Mouse (Mus musculus) midbrain, embryonic 14.5 days (tissue): ENCODE results near the gene Rad51b. TPM values are rescaled to one million over a fixed set of nuclear protein-coding genes. Genes with fewer than 3 reads are reported as not detected.

Experiments
- ATAC-seq: fragments of 200-750 bp; cut with Nextera tagmentation; 2 replicates; pipeline ENCODE4 v1.8.0; 2017; ENCODE audit warnings: moderate number of reproducible peaks, moderate library complexity; ENCODE audit not compliant: low FRiP score, low TSS enrichment
- DNase-seq: peaks from one replicate; pipeline ENCODE4 v3.0.0-alpha.2; 2015
- H3K27ac ChIP-seq: fragments of 300-500 bp; sonication (generic); replicated peaks from 2 replicates; pipeline ENCODE4 v1.5.1; 2014; ENCODE audit warnings: mild to moderate bottlenecking, low read depth, low read length, moderate library complexity
- H3K27me3 ChIP-seq: fragments of 300-500 bp; sonication (generic); 2 replicates; pipeline ENCODE4 v1.6.1; 2014; ENCODE audit warnings: low read length, control low read depth, mixed read lengths; ENCODE audit not compliant: control insufficient read depth, insufficient read depth
- H3K36me3 ChIP-seq: fragments of 300-500 bp; sonication (generic); 2 replicates; pipeline ENCODE4 v1.6.1; 2014; ENCODE audit warnings: low read length, control low read depth; ENCODE audit not compliant: control insufficient read depth, insufficient read depth
- H3K4me1 ChIP-seq: fragments of 300-500 bp; sonication (generic); 2 replicates; pipeline ENCODE4 v1.6.1; 2014; ENCODE audit warnings: mild to moderate bottlenecking, antibody characterized with exemption, low read length, control low read depth; ENCODE audit not compliant: control insufficient read depth, insufficient read depth
- H3K4me2 ChIP-seq: fragments of 300-500 bp; sonication (generic); 2 replicates; pipeline ENCODE4 v1.6.1; 2014; ENCODE audit warnings: mild to moderate bottlenecking, low read length, moderate library complexity
- H3K4me3 ChIP-seq: fragments of 300-500 bp; sonication (generic); replicated peaks from 2 replicates; pipeline ENCODE4 v1.5.1; 2014; ENCODE audit warnings: low read depth, low read length
- H3K9ac ChIP-seq: fragments of 300-500 bp; sonication (generic); replicated peaks from 2 replicates; pipeline ENCODE4 v1.6.1; 2014; ENCODE audit warnings: mild to moderate bottlenecking, low read length, moderate library complexity
- H3K9me3 ChIP-seq: fragments of 300-500 bp; sonication (generic); 2 replicates; pipeline ENCODE4 v1.6.1; 2016; ENCODE audit warnings: low read length, control low read depth, mixed read lengths; ENCODE audit not compliant: control insufficient read depth
- WGBS: fragments of 180-500 bp; shearing (Covaris S2); extraction: QIAGEN DNeasy Blood & Tissue Kit; methylation state at CpG from one replicate; pipeline ENCODE4 v1.1.7; 2014; 5-methylcytosine and 5-hydroxymethylcytosine counted together
- polyA plus RNA-seq: library from polyadenylated mRNA; unstranded; fragments of >200 nt; fragmentation: Nextera tagmentation; extraction: Ambion mirVana; gene quantifications from 2 replicates; pipeline ENCODE4 v1.2.1, GENCODE M21; 2014

Gene Rad51b
- 1.6 TPM in 2 replicates for polyA plus RNA-seq

DNA sequence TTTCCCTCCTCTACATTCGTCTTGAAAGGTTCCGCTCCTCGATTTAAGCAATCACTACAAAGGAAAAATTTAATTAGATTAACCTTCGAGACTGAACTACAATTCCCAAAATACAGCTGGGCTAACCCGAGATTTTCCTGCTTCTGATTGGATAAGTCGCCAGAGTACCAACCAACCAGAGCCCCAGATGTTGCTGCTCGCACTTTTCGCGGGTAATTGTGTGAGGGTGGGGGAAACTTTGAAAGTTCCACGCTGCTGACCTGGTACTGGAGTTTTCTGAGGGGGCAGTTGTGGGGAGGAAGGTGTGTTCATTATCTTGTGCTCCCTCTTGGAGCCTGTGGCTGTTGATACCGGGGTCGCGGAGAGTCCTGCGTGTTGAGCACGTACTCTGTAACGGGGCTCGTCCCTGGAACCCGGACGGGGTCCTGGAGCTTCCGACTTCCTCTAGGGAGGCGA is at the start of gene Rad51b:
TSS of gene Rad51b (plus strand) at position 162 of the 456 bp plus-strand sequence.
- Histone ChIP-seq H3K4me1 (peaks cover 9% of the 10 kb centered on the region), H3K4me3 (peak within 1 kb of the TSS; percentile 55), H3K9ac (peak within 1 kb of the TSS; percentile 60; the same call in 1 of the 2 replicates), H3K36me3 (0 out of 2 replicates have a peak, but pooled peaks cover 5% of the 10 kb centered on the region), H3K27ac (peak within 1 kb of the TSS; percentile 68), H3K4me2 (peak within 1 kb of the TSS; percentile 78), H3K9me3 (no peaks in the 10 kb centered on the region), H3K27me3 (no peaks in the 10 kb centered on the region)
- under 1% methylated on average over 21 of the region's 21 CpGs for WGBS
- peak; percentile 73 for ATAC-seq
- DNase-seq = peak; percentile 92

DNA sequence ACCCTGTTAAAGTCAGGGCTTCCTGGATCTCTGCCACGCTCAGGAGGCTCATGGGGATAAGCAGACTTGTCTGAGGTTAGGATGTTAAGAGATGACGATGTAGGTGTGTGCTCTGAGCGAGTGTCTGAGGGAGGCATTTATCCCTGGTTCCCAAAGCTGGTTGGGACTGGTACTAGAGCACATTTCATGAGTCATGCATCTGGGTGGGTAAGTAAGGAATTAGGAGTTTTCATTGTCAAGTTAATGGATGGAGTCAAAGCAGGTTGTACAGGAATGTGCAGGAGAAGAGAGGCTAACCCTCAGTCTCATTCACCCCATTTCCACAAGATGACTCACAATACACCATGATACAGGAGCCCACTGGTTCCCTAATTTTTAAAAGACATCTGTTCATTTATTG is 49.0 kb upstream of the Rad51b start:
- H3K27me3 ChIP-seq = no peaks in the 10 kb centered on the region
- DNase-seq (no peak), ATAC-seq (no peak)
- no peak overlapping the region for H3K27ac ChIP-seq
- no peak overlapping the region for H3K9ac ChIP-seq
- 86% methylated on average over 3 of the region's 3 CpGs for whole genome bisulfite sequencing
- peaks cover 95% of the 10 kb centered on the region for H3K36me3 ChIP-seq
- no peaks in the 10 kb centered on the region for H3K9me3 ChIP-seq
- H3K4me3 ChIP-seq = no peak overlapping the region
- no peaks in the 10 kb centered on the region for H3K4me1 ChIP-seq
- no peak overlapping the region for H3K4me2 ChIP-seq

GRCm38 (mm10) chr12:79253294-79254053 is 43.6 kb upstream of the Rad51b start:
- Histone ChIP-seq H3K9me3 (no peaks in the 10 kb centered on the region), H3K4me2 (no peak overlapping the region), H3K27ac (no peak overlapping the region), H3K36me3 (peaks cover 89% of the 10 kb centered on the region), H3K9ac (no peak overlapping the region), H3K4me3 (no peak overlapping the region), H3K27me3 (no peaks in the 10 kb centered on the region), H3K4me1 (no peaks in the 10 kb centered on the region)
- no peak for ATAC-seq
- WGBS = 92% methylated on average over 9 of the region's 9 CpGs
- DNase-seq = no peak

DNA sequence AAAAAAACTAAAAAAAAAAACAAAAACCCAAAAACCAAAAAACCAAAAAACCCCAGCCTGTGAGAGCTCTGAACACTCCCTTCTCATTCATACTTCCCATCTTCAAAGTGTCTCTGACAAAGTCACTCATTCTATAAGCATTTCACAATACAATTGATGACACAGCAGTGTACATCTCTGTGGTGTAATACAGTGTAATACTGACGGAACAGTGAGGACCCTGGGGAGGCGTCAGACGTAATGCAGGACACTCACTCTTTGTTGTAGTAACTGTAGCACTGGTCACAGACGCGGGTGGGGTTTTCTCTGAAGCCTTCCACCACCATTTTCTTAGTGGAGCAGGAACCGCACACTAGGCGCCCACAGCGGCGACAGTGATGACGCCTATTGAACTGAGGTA is 42.1 kb upstream of the Rad51b start:
- Histone ChIP-seq H3K9me3 (no peaks in the 10 kb centered on the region), H3K27me3 (no peaks in the 10 kb centered on the region), H3K4me2 (no peak overlapping the region), H3K4me3 (no peak overlapping the region), H3K4me1 (no peaks in the 10 kb centered on the region), H3K27ac (no peak overlapping the region), H3K9ac (no peak overlapping the region), H3K36me3 (peaks cover 81% of the 10 kb centered on the region)
- DNase-seq = no peak
- no peak for ATAC-seq
- WGBS = 93% methylated on average over 10 of the region's 10 CpGs

- no peaks in the 10 kb centered on the region for H3K4me1 ChIP-seq
- no peak overlapping the region for H3K9ac ChIP-seq
- H3K4me2 ChIP-seq = no peak overlapping the region
- DNase-seq (no peak), ATAC-seq (no peak)
- H3K36me3 ChIP-seq = peaks cover 76% of the 10 kb centered on the region
- H3K9me3 ChIP-seq = no peaks in the 10 kb centered on the region
- 91% methylated on average over 2 of the region's 2 CpGs for WGBS
- no peaks in the 10 kb centered on the region for H3K27me3 ChIP-seq
- H3K4me3 ChIP-seq = no peak overlapping the region
- no peak overlapping the region for H3K27ac ChIP-seq
Measured at GRCm38 (mm10) chr12:79260154-79260553, 36.9 kb upstream of the Rad51b start.

GRCm38 (mm10) chr12:79261035-79261434 is 36.0 kb upstream of the Rad51b start:
- Histone ChIP-seq H3K27me3 (no peaks in the 10 kb centered on the region), H3K9me3 (no peaks in the 10 kb centered on the region), H3K9ac (no peak overlapping the region), H3K4me1 (no peaks in the 10 kb centered on the region), H3K4me2 (no peak overlapping the region), H3K36me3 (peaks cover 80% of the 10 kb centered on the region), H3K4me3 (no peak overlapping the region), H3K27ac (no peak overlapping the region)
- ATAC-seq (no peak), DNase-seq (peak; percentile 69)
- 54% methylated on average over 5 of the region's 5 CpGs for WGBS

- no peak for ATAC-seq
- Histone ChIP-seq H3K4me3 (no peak overlapping the region), H3K9ac (no peak overlapping the region), H3K9me3 (no peaks in the 10 kb centered on the region), H3K36me3 (peaks cover 94% of the 10 kb centered on the region), H3K27ac (no peak overlapping the region), H3K27me3 (no peaks in the 10 kb centered on the region), H3K4me2 (no peak overlapping the region), H3K4me1 (no peaks in the 10 kb centered on the region)
- 93% methylated on average over 4 of the region's 4 CpGs for WGBS
- DNase-seq = no peak
Measured at GRCm38 (mm10) chr12:79272604-79273003, 24.5 kb upstream of the Rad51b start.

GRCm38 (mm10) chr12:79279513-79280115 is 17.5 kb upstream of the Rad51b start:
- Histone ChIP-seq H3K4me3 (no peak overlapping the region), H3K9ac (no peak overlapping the region), H3K4me1 (no peaks in the 10 kb centered on the region), H3K4me2 (no peak overlapping the region), H3K36me3 (peaks cover 86% of the 10 kb centered on the region), H3K9me3 (no peaks in the 10 kb centered on the region), H3K27me3 (no peaks in the 10 kb centered on the region), H3K27ac (no peak overlapping the region)
- no peak for DNase-seq
- 93% methylated on average over 13 of the region's 13 CpGs for WGBS
- no peak for ATAC-seq

DNA sequence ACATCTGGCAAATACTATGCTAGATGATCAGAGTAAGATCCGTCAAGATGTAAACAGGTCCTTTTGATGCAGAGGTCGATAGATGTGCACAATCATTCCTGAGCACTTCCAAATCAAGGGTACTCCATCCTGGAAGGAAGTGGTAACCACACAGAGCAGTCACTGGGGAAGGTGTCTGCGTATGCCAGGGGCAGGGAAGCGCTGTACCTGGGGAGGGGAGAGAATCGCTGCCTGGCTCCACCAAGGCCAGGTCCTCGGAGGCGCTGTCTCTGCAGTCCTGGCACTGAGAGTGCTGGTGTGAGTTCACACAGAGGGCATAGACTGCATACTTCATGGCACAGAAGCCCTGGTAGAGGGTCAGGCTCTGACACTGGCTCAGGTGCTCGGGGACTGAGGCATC is 14.5 kb upstream of the Rad51b start:
- no peaks in the 10 kb centered on the region for H3K4me1 ChIP-seq
- no peak overlapping the region for H3K27ac ChIP-seq
- H3K9ac ChIP-seq = no peak overlapping the region
- peaks cover 89% of the 10 kb centered on the region for H3K36me3 ChIP-seq
- H3K27me3 ChIP-seq = no peaks in the 10 kb centered on the region
- 91% methylated on average over 8 of the region's 8 CpGs for WGBS
- no peaks in the 10 kb centered on the region for H3K9me3 ChIP-seq
- H3K4me3 ChIP-seq = no peak overlapping the region
- DNase-seq (no peak), ATAC-seq (no peak)
- no peak overlapping the region for H3K4me2 ChIP-seq
